Mouse (Mus musculus) testis, adult 2 months (tissue): ENCODE results near the gene Ccl5.

Experiments used
- CTCF ChIP-seq: fragments of 200-500 bp; IDR thresholded peaks from 2 replicates; pipeline ENCODE4 v1.5.1; 2012; ENCODE audit warnings: low read depth, mild to moderate bottlenecking, inconsistent platforms, low read length, moderate library complexity; ENCODE audit not compliant: control insufficient read depth, insufficient read depth, insufficient replicate concordance
- POLR2A ChIP-seq: fragments of 200-500 bp; IDR thresholded peaks from 2 replicates; pipeline ENCODE4 v1.6.1; 2012; ENCODE audit warnings: low read depth, mild to moderate bottlenecking, inconsistent platforms, low read length, moderate library complexity; ENCODE audit not compliant: control insufficient read depth

DNA sequence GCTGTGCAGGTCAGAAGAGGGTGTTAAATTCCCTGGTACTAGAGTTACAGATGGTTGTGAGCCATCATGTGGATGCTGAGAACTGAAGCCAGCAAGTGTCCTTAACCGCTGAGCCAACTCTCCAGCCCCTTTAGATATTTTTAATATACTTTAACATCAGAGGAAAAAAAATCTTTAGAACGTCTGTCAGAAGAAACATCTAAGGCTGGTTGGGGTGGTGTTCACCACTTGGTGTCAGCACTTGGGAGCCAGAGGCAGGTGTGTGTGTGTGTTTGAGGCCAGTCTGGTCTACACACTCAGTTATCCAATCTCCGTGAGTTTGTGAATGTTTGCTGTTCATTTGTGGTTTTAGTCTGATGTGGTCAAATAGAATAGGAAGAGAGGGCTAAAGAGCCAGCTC, 48.7 kb upstream of the Ccl5 start:
- TF ChIP-seq CTCF (no peak), POLR2A (no peak)
